Mouse (Mus musculus) small intestine, adult 2 months (tissue): ENCODE measurements at regions not wholly inside any gene's neighbourhood (a gene's known extent, or its start where the extent isn't known, plus 50 kb on each side); places are given as distances from the start of the nearest gene placed in this dataset.

ENCODE experiments used
- CTCF ChIP-seq: fragments of 200-500 bp; IDR thresholded peaks from 2 replicates; pipeline ENCODE4 v1.5.1; 2012; ENCODE audit warnings: low read depth, mild to moderate bottlenecking, control low read depth, inconsistent platforms, low read length, moderate library complexity, mixed read lengths; ENCODE audit not compliant: insufficient replicate concordance, insufficient read length; ENCODE audit errors: extremely low read depth
- POLR2A ChIP-seq: fragments of 200-500 bp; IDR thresholded peaks from 2 replicates; pipeline ENCODE4 v1.6.1; 2012; ENCODE audit warnings: low read depth, mild to moderate bottlenecking, control low read depth, inconsistent platforms, low read length, moderate library complexity

DNA sequence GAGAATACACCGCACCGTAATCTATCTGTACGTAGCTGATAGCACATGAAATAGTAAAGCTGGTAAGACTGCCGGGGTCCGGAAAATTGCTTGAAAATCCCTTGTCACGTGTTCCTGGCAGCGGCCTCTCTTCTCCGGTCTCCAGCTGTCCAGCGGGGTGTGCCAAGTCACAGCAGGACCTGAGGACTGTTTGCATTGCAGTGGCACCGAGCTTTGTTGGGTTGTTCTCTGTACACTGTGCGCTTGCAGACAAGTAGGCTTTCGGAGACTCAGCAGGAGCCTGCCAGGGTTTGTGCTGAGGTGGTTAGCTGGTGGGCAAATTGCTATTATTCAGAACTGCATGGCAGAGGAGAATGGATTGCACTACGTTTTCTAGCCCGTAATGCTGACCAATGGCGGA is 152.7 kb upstream of the Atp5g3 start:
- no peak for TF ChIP-seq POLR2A
- no peak for TF ChIP-seq CTCF
